Comparison of ENCODE assay signal across 8 mouse cellular contexts in the genomic region with DNA sequence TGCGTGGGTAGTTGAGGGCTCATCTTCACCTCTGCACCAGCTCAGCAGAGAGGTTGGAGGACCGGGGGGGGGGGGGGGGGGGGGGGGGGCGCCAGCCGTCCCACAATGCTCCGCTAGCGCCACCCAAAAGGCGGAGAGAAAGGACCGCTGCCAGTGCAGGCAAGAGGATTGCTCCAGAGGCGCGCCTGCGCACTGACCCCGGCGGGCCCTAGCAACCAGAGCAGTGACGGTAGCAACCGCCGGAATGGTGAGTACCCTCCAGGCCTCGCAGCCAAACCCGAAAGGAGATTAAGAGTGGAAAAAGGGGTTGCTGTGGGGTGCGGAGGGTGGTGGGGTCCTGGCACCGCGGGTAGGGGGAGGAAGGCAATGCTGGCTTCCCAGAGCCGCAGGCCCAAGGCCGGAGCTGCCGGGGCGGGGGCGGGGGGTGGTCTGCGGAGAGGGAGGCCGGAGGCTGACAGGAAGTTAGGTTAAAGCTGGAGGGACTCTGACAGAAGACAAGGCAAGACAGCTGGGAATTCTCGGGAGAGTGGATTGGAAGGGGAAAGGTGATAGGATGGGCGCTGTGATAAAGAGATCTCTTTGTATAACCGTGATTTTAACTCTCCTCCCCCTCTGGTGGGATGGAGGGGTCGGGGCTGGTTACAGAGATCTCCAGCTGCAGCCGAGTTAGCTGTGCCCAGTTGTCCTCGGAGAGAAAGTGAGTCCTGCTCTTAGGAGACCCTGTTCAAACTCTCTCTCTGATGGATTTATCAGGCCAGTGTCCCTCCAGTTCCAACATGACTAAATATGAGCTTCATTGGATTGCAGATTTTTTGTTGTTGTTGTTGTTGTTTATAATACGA. TPM values are rescaled to one million over a fixed set of nuclear protein-coding genes. Genes with fewer than 3 reads are reported as not detected.
A peak's percentile ranks its signal among the peaks of the same experiment; 100 is the strongest.
DNase-seq lines count a peak whose midpoint lies in the region; ATAC-seq and TF ChIP-seq lines count a peak whose summit lies in the region.

Dnal1 (plus strand) TSS at position 214 of the 842 bp plus-strand sequence.

- H3K4me3 ChIP-seq in E14TG2a.4 (replicated peaks; ENCODE audit: low read length): peak within 1 kb of the TSS; percentile 84
- H3K4me3 ChIP-seq in forebrain, embryonic 12.5 days (replicated peaks): peak within 1 kb of the TSS; percentile 78
- peak within 1 kb of the TSS; percentile 75 for H3K4me3 ChIP-seq in heart, postnatal 0 days (ENCODE audit: low read depth, low read length)
- H3K4me3 ChIP-seq in liver, embryonic 14.5 days (ENCODE audit: insufficient read depth in 1 of 2, low read depth in 2 of 2, low read length in 2 of 2): peak within 1 kb of the TSS; percentile 50 to 78
- peak within 1 kb of the TSS; percentile 73 for H3K4me3 ChIP-seq in neural tube, embryonic 11.5 days (ENCODE audit: low read depth, low read length)
- peak within 1 kb of the TSS; percentile 82 for H3K4me3 ChIP-seq in stomach, embryonic 16.5 days (replicated peaks; ENCODE audit: low read length)

- TF ChIP-seq CTCF in E14TG2a.4 (conservative IDR thresholded peaks at IDR 0.05; ENCODE audit: low read length): no peak
- no peak for TF ChIP-seq CTCF in heart, postnatal 0 days (IDR thresholded peaks at IDR 0.05; ENCODE audit: low read depth)
- TF ChIP-seq CTCF in liver, embryonic 14.5 days (IDR thresholded peaks at IDR 0.05; ENCODE audit: low read depth): no peak

- H3K4me1 ChIP-seq in E14TG2a.4 (replicated peaks; ENCODE audit: low read depth, low read length): peaks cover 12% of the 10 kb centered on the region
- peaks cover 10% of the 10 kb centered on the region for H3K4me1 ChIP-seq in forebrain, embryonic 12.5 days
- peaks cover 5% of the 10 kb centered on the region; the same call in 1 of the 2 replicates for H3K4me1 ChIP-seq in heart, postnatal 0 days (ENCODE audit: control insufficient read depth, insufficient read depth)
- no peaks in the 10 kb centered on the region; a peak in 1 of 4 replicates for H3K4me1 ChIP-seq in liver, embryonic 14.5 days (replicated peaks; ENCODE audit: control insufficient read depth in 2 of 2, insufficient read depth in 2 of 2, low read length in 1 of 2)
- no peaks in the 10 kb centered on the region for H3K4me1 ChIP-seq in neural tube, embryonic 11.5 days (ENCODE audit: control insufficient read depth, insufficient read depth, low read length)
- peaks cover 5% of the 10 kb centered on the region; the same call in 1 of the 2 replicates for H3K4me1 ChIP-seq in stomach, embryonic 16.5 days (ENCODE audit: control insufficient read depth, insufficient read depth, low read length)

- no peaks in the 10 kb centered on the region for H3K9me3 ChIP-seq in E14TG2a.4 (ENCODE audit: low read length)
- H3K9me3 ChIP-seq in forebrain, embryonic 12.5 days: no peaks in the 10 kb centered on the region
- H3K9me3 ChIP-seq in heart, postnatal 0 days (replicated peaks; ENCODE audit: control insufficient read depth, low read length): no peaks in the 10 kb centered on the region
- no peaks in the 10 kb centered on the region for H3K9me3 ChIP-seq in liver, embryonic 14.5 days (ENCODE audit: control insufficient read depth, low read length)
- H3K9me3 ChIP-seq in neural tube, embryonic 11.5 days (ENCODE audit: control insufficient read depth, low read length): no peaks in the 10 kb centered on the region
- no peaks in the 10 kb centered on the region for H3K9me3 ChIP-seq in stomach, embryonic 16.5 days (replicated peaks; ENCODE audit: control insufficient read depth, low read length)

- H3K27me3 ChIP-seq in E14TG2a.4 (ENCODE audit: insufficient read depth, low read length): no peaks in the 10 kb centered on the region
- no peaks in the 10 kb centered on the region for H3K27me3 ChIP-seq in forebrain, embryonic 12.5 days
- H3K27me3 ChIP-seq in heart, postnatal 0 days (ENCODE audit: control insufficient read depth, insufficient read depth, low read length): no peaks in the 10 kb centered on the region
- H3K27me3 ChIP-seq in liver, embryonic 14.5 days (ENCODE audit: control insufficient read depth, insufficient read depth, low read length): no peaks in the 10 kb centered on the region
- H3K27me3 ChIP-seq in neural tube, embryonic 11.5 days (ENCODE audit: control insufficient read depth, insufficient read depth, low read length): no peaks in the 10 kb centered on the region
- H3K27me3 ChIP-seq in stomach, embryonic 16.5 days (ENCODE audit: control insufficient read depth, insufficient read depth, low read length): no peaks in the 10 kb centered on the region

- 3% methylated on average over 30 of the region's 35 CpGs for WGBS in forebrain, embryonic 12.5 days
- 3% methylated on average over 29 of the region's 35 CpGs for WGBS in heart, postnatal 0 days
- WGBS in liver, embryonic 14.5 days (ENCODE audit: insufficient replicate concordance): 2% methylated on average over 31 of the region's 35 CpGs
- 2% methylated on average over 31 of the region's 35 CpGs for WGBS in neural tube, embryonic 11.5 days
- WGBS in stomach, embryonic 16.5 days: 2% methylated on average over 34 of the region's 35 CpGs

- peak; percentile 96 for ATAC-seq in forebrain, embryonic 12.5 days (ENCODE audit: low FRiP score)
- peak; percentile 97 for ATAC-seq in heart, postnatal 0 days (ENCODE audit: insufficient read depth, low read depth)
- peak; percentile 69 for ATAC-seq in liver, embryonic 14.5 days (ENCODE audit: insufficient read depth)
- peak; percentile 91 for ATAC-seq in neural tube, embryonic 11.5 days (ENCODE audit: insufficient read depth, low FRiP score, low TSS enrichment)
- ATAC-seq in stomach, embryonic 16.5 days (ENCODE audit: insufficient read depth, low FRiP score): peak; percentile 97

- no peaks in the 10 kb centered on the region for H3K36me3 ChIP-seq in E14TG2a.4 (ENCODE audit: insufficient read depth, low read length)
- H3K36me3 ChIP-seq in forebrain, embryonic 12.5 days (replicated peaks): no peaks in the 10 kb centered on the region
- no peaks in the 10 kb centered on the region for H3K36me3 ChIP-seq in heart, postnatal 0 days (replicated peaks; ENCODE audit: control insufficient read depth, insufficient read depth, low read length)
- H3K36me3 ChIP-seq in liver, embryonic 14.5 days (replicated peaks; ENCODE audit: control insufficient read depth, insufficient read depth, low read depth): no peaks in the 10 kb centered on the region
- no peaks in the 10 kb centered on the region for H3K36me3 ChIP-seq in neural tube, embryonic 11.5 days (ENCODE audit: control insufficient read depth, insufficient read depth, low read length)
- H3K36me3 ChIP-seq in stomach, embryonic 16.5 days (ENCODE audit: control insufficient read depth, insufficient read depth, low read length): no peaks in the 10 kb centered on the region

- DNase-seq in c-Kit-positive CD71-positive TER-119-positive erythroid progenitor cells, embryonic 14.5 days (ENCODE audit: low spot score): peak; percentile 60
- DNase-seq in heart, postnatal 0 days (ENCODE audit: low spot score): peak; percentile 91
- DNase-seq in kidney, postnatal 36 days: peak; percentile 94 to 97
- peak; percentile 59 to 67 (median 60) for DNase-seq in liver, embryonic 14.5 days (ENCODE audit: low read depth in 3 of 3, low spot score in 3 of 3)
- DNase-seq in neural tube, embryonic 11.5 days (ENCODE audit: low spot score): peak; percentile 93

- peak within 1 kb of the TSS; percentile 76 for H3K4me2 ChIP-seq in forebrain, embryonic 12.5 days
- peak within 1 kb of the TSS; percentile 79 for H3K4me2 ChIP-seq in heart, postnatal 0 days (ENCODE audit: low read depth, low read length)
- H3K4me2 ChIP-seq in liver, embryonic 14.5 days (ENCODE audit: low read depth): peak within 1 kb of the TSS; percentile 57
- peak within 1 kb of the TSS; percentile 46 for H3K4me2 ChIP-seq in neural tube, embryonic 11.5 days (ENCODE audit: low read depth)
- H3K4me2 ChIP-seq in stomach, embryonic 16.5 days (ENCODE audit: low read depth, low read length): peak within 1 kb of the TSS; percentile 69

- H3K9ac ChIP-seq in forebrain, embryonic 12.5 days: peak within 1 kb of the TSS; percentile 85
- peak within 1 kb of the TSS; percentile 22; the same call in 1 of the 2 replicates for H3K9ac ChIP-seq in heart, postnatal 0 days (replicated peaks; ENCODE audit: low read depth, low read length)
- no peak within 1 kb of the TSS for H3K9ac ChIP-seq in liver, embryonic 14.5 days (replicated peaks)
- H3K9ac ChIP-seq in neural tube, embryonic 11.5 days (ENCODE audit: low read length): peak within 1 kb of the TSS; percentile 59
- H3K9ac ChIP-seq in stomach, embryonic 16.5 days (ENCODE audit: low read length): peak within 1 kb of the TSS; percentile 79

- H3K27ac ChIP-seq in forebrain, embryonic 12.5 days: peak within 1 kb of the TSS; percentile 70
- H3K27ac ChIP-seq in heart, postnatal 0 days (ENCODE audit: low read depth): no peak within 1 kb of the TSS
- H3K27ac ChIP-seq in liver, embryonic 14.5 days: no peak within 1 kb of the TSS
- no peak within 1 kb of the TSS for H3K27ac ChIP-seq in neural tube, embryonic 11.5 days (ENCODE audit: low read depth, low read length)
- H3K27ac ChIP-seq in stomach, embryonic 16.5 days (ENCODE audit: low read length): peak within 1 kb of the TSS; percentile 49

- no peak for TF ChIP-seq EP300 in heart, postnatal 0 days (IDR thresholded peaks at IDR 0.05; ENCODE audit: low read depth)
- TF ChIP-seq EP300 in liver, embryonic 14.5 days (IDR thresholded peaks at IDR 0.05; ENCODE audit: low read depth): no peak

RNA-seq across cellular contexts. Expression of gene Dnal1, which starts in this region (rescaled TPM):
- 6.8 and 7.8 TPM in 2 replicates for polyA plus RNA-seq in forebrain, embryonic 12.5 days (2016; fragmentation: Nextera tagmentation; extraction: Ambion mirVana)
- 2.0 and 2.3 TPM in 2 replicates for total RNA-seq in heart, postnatal 0 days (2014; rRNA removed; ENCODE audit: low replicate concordance)
- 2.6 and 2.7 TPM in 2 replicates for polyA plus RNA-seq in heart, postnatal 0 days (2015; fragmentation: Nextera tagmentation; extraction: Ambion mirVana)
- polyA plus RNA-seq in liver, embryonic 14.5 days (2012; rRNA removed): 0.39 and 0.44 TPM in 2 replicates
- polyA plus RNA-seq in liver, embryonic 14.5 days (2014; fragmentation: Nextera tagmentation; extraction: Ambion mirVana): 0.04 and 0.15 TPM in 2 replicates
- polyA plus RNA-seq in neural tube, embryonic 11.5 days (2014; fragmentation: Nextera tagmentation; extraction: Ambion mirVana): 5.5 and 6.2 TPM in 2 replicates
- polyA plus RNA-seq in stomach, embryonic 16.5 days (2015; fragmentation: Nextera tagmentation; extraction: Ambion mirVana): 2.8 and 3.4 TPM in 2 replicates

Comparison
In these comparisons a context has a peak if more than half of its experiments do, and no peak if none do; other contexts are left out.
1. Peak in DNase-seq, ATAC-seq, H3K4me3 ChIP-seq and H3K4me2 ChIP-seq in liver, embryonic 14.5 days; RNA of the gene not detected or under 1 TPM.
2. H3K27ac ChIP-seq: peak in forebrain, embryonic 12.5 days (single experiment) and stomach, embryonic 16.5 days (single experiment); none in heart, postnatal 0 days (single experiment), liver, embryonic 14.5 days (single experiment) and neural tube, embryonic 11.5 days (single experiment).
3. Peak in every context shown above with its lines, with median percentiles within 50 percentile points of each other: H3K4me3 ChIP-seq, DNase-seq, ATAC-seq and H3K4me2 ChIP-seq.